Mouse (Mus musculus) central nervous system, embryonic 11.5 days (tissue): Measurements from ENCODE around the gene Wdr91. TPM values are rescaled to one million over a fixed set of nuclear protein-coding genes. Genes with fewer than 3 reads are reported as not detected.

Experiments
- polyA plus RNA-seq: library from polyadenylated mRNA; depleted of rRNA; stranded (reverse); fragments of >200 nt; gene quantifications from 2 replicates; pipeline ENCODE4 v1.2.3, GENCODE M21; 2012; rRNA removed

The Wdr91 gene
- polyA plus RNA-seq, result 21.7 and 23.7 TPM in 2 replicates

DNA sequence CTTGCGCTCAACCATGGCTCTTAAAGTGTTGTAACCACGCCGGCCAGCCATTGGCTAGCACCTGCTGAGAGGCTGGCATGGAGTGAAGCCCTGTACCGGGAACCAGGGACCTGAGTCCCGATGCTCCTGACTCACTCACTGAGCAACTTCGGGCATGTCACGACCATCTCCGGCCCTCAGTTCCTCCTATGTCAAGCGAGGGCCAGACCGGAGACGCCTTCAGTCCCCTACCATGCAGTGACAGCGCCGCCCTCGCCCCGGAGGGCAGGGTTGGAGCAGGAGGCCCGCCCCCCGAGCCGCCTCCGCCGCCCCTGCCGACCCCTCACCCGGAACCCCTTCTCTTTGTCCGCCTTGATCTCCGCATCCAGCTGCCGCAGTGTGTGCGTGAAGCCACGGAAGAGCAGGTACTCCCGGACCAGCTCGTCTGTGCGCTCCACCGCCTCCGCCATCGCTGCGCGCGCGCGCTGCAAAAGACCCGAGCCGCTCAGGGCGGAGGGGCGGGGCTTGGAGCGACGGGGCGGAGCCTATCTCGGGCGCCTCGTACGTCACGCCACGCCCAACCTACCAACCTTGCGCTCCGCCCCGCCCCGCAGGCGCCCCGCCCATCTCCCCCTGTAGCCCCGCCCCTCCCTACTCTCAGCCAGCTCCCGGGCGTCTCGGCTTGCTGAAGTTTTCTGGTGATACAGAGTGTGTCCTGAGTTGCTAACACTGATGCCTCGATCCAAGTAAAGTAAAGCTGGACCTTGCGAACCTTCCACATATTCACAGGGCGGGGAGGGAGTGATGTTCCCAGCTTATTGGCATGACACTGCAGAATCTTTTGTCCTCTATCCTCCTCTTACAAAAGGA lies at the start of gene Wdr91:
TSS of gene Wdr91 (minus strand) at position 506 of the 849 bp plus-strand sequence.

DNA sequence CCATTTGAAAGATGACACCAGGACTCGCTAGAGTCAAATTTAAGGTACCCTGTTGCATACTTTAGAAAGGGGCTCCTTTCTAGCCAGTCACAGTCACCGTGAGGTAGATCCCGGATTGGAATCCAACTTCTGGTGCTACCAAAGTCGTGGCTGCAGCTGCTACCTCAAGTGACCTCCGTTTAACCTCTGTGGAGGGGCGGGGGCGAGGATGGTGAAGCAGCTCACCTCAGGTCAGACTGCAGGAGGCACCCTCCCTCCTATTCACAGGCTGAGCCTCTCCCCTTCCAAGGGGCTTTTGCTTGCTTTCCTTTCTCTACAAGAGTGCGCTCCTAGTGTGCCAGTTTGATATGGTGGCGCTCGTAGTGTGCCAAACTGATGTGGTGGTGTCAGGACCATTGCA lies 9.3 kb upstream of the Wdr91 start, which contains the start of gene Stra8:
TSS of gene Stra8 (plus strand) at position 208 of the 400 bp plus-strand sequence.

DNA sequence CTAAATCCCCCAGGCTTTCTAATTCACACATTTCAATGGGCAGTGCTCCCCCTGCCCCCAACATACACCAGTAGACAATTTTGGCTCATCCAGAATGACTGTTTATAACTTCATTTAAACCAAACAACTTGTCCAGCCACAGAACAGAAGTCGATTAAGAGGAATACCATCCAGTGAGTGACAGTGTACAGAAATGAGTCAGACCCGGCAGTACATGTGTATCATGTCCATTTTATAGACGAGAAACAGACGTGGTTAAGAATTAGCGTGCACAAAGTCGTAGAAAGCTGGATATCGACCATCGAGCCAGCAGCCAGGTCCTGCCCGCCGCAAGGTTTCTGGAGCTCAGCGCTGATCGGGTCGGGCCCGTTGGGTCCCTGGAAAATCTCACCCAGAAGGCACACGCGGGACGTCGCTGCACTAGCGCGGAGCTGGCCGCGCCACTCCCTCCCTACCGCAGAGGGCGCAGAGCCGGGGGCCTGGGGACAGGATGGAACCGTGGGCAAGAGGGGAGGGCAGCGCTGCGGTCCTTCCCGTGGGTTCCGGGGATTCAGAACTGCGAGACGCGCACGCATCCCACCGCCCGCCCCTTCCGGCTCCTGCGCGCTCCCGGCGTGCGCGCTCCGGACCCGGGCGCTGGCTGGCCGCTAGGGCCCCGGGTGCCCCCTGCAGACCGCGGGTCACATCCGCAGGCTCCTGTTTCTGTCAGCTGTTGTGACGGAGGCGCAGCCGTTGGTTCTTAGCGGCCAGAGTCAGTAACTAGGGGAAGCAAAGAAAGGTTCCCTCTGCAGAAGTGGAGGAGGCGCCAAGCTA lies 33.0 kb downstream of the Wdr91 start, which contains the start of gene Cyren:
TSS of gene Cyren (minus strand) at position 552 of the 813 bp plus-strand sequence.

DNA sequence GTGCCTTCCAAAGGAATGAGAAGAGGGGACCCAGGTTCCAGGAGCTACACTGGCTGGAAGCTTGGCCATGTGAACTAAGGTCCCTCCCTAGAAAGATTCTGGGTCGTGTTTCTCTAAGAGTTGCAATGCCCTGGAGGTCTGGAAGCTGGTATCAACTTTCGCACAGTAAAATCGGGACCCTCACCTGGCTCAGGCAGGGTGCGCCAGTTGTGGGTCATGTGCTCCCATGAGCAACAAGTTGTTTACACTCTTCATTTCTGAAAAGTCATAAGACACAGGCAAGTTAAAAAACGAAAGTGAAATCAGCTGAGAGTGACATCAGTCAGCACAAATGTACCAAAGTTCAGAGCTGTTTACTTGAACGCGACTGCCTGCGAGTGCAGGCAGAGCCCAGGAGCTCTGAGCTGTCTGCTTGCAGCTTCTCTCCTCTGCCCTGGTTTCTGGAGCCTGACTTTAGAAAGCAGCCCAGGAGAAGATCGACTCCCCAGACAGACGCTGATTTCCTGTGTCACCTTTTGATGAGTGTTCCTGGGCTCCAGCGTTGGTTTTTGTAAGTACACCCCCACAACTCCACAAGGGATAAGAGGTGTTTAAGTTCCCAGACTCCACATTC lies 47.8 kb downstream of the Wdr91 start, which contains the start of gene Tmem140:
TSS of gene Tmem140 (plus strand) at position 356 of the 613 bp plus-strand sequence.

Other genes starting within 250 kb of the Wdr91 start
- 5.8 and 8.8 TPM in 2 replicates for gene Agbl3, start 130.4 kb downstream of the Wdr91 start, polyA plus RNA-seq
- 0.23 and 0.77 TPM in 2 replicates for gene Tmem140, start 47.7 kb downstream of the Wdr91 start, polyA plus RNA-seq
- gene Cyren, start 32.8 kb downstream of the Wdr91 start, polyA plus RNA-seq, result 21.1 and 21.4 TPM in 2 replicates
- gene Stra8, start 9.3 kb upstream of the Wdr91 start, polyA plus RNA-seq, result not detected in 2 replicates
- gene Slc23a4, start 77.5 kb upstream of the Wdr91 start, polyA plus RNA-seq, result 1.4 and 1.5 TPM in 2 replicates
- 13.2 and 23.6 TPM in 2 replicates for gene Cnot4, start 222.8 kb upstream of the Wdr91 start, polyA plus RNA-seq